Mouse (Mus musculus): ENCODE measurements around the gene Lmo4. TPM values are rescaled to one million over a fixed set of nuclear protein-coding genes. Genes with fewer than 3 reads are reported as not detected.

Lmo4 gene
- polyA plus RNA-seq, 1 experiment from 2014 or later, result 65.3 TPM

GRCm38 (mm10) chr3:144206261-144206660 is 1.2 kb upstream of the Lmo4 start:
- no peaks in the 10 kb centered on the region; the same call in 1 of the 2 replicates for H3K4me1 ChIP-seq (ENCODE audit: insufficient read depth, low read depth, low read length)
- no peaks in the 10 kb centered on the region for H3K9me3 ChIP-seq (ENCODE audit: low read length)
- peak overlapping the region; percentile 90 for H3K4me2 ChIP-seq (replicated peaks; ENCODE audit: low read depth, low read length)
- H3K9ac ChIP-seq (replicated peaks; ENCODE audit: low read depth), result peak overlapping the region; percentile 75; the same call in 1 of the 2 replicates
- no peak for TF ChIP-seq EP300 (IDR thresholded peaks at IDR 0.05)
- no peak for TF ChIP-seq CTCF (IDR thresholded peaks at IDR 0.05)
- DNase-seq (ENCODE audit: low spot score), result peak; percentile 27
- H3K36me3 ChIP-seq (ENCODE audit: insufficient read depth, low read length), result no peaks in the 10 kb centered on the region
- WGBS, result 8% methylated on average over 3 of the region's 3 CpGs
- H3K27me3 ChIP-seq (replicated peaks; ENCODE audit: insufficient read depth, low read length), result no peaks in the 10 kb centered on the region
- H3K4me3 ChIP-seq (ENCODE audit: low read depth, low read length), result peak overlapping the region; percentile 96; the same call in 1 of the 2 replicates
- peak overlapping the region; percentile 99 for H3K27ac ChIP-seq (ENCODE audit: low read length)
- ATAC-seq, result no peak

GRCm38 (mm10) chr3:144205351-144206153 is 532 bp upstream of the Lmo4 start:
- peak; percentile 91 for ATAC-seq
- Histone ChIP-seq H3K4me1 (ENCODE audit: insufficient read depth, low read depth, low read length) (no peaks in the 10 kb centered on the region; the same call in 1 of the 2 replicates), H3K27me3 (replicated peaks; ENCODE audit: insufficient read depth, low read length) (no peaks in the 10 kb centered on the region), H3K27ac (ENCODE audit: low read length) (peak overlapping the region; percentile 99), H3K36me3 (ENCODE audit: insufficient read depth, low read length) (no peaks in the 10 kb centered on the region), H3K4me3 (ENCODE audit: low read depth, low read length) (peak overlapping the region; percentile 96), H3K9me3 (ENCODE audit: low read length) (no peaks in the 10 kb centered on the region), H3K4me2 (replicated peaks; ENCODE audit: low read depth, low read length) (peak overlapping the region; percentile 90), H3K9ac (replicated peaks; ENCODE audit: low read depth) (peak overlapping the region; percentile 98)
- peak; percentile 99 for DNase-seq (ENCODE audit: low spot score)
- 4% methylated on average over 49 of the region's 69 CpGs for WGBS
- TF ChIP-seq EP300 (IDR thresholded peaks at IDR 0.05) (no peak), CTCF (IDR thresholded peaks at IDR 0.05) (0 out of 2 replicates have a peak, but pooled peaks have one; percentile 6)

GRCm38 (mm10) chr3:144203988-144204412 is 1.0 kb downstream of the Lmo4 start:
- TF ChIP-seq EP300 (IDR thresholded peaks at IDR 0.05) (no peak), CTCF (IDR thresholded peaks at IDR 0.05) (no peak)
- Histone ChIP-seq H3K9ac (replicated peaks; ENCODE audit: low read depth) (peak overlapping the region; percentile 98), H3K36me3 (ENCODE audit: insufficient read depth, low read length) (no peaks in the 10 kb centered on the region), H3K4me3 (ENCODE audit: low read depth, low read length) (peak overlapping the region; percentile 96), H3K27me3 (replicated peaks; ENCODE audit: insufficient read depth, low read length) (no peaks in the 10 kb centered on the region), H3K4me1 (ENCODE audit: insufficient read depth, low read depth, low read length) (peaks cover under 1% of the 10 kb centered on the region; the same call in 1 of the 2 replicates), H3K27ac (ENCODE audit: low read length) (peak overlapping the region; percentile 99), H3K9me3 (ENCODE audit: low read length) (no peaks in the 10 kb centered on the region), H3K4me2 (replicated peaks; ENCODE audit: low read depth, low read length) (peak overlapping the region; percentile 90)
- ATAC-seq, result no peak
- WGBS, result 0% methylated on average over 5 of the region's 5 CpGs
- DNase-seq (ENCODE audit: low spot score), result peak; percentile 61

- H3K9ac ChIP-seq (replicated peaks; ENCODE audit: low read depth), result peak overlapping the region; percentile 98
- no peaks in the 10 kb centered on the region for H3K27me3 ChIP-seq (replicated peaks; ENCODE audit: insufficient read depth, low read length)
- TF ChIP-seq EP300 (IDR thresholded peaks at IDR 0.05) (no peak), CTCF (IDR thresholded peaks at IDR 0.05) (no peak)
- H3K4me2 ChIP-seq (replicated peaks; ENCODE audit: low read depth, low read length), result peak overlapping the region; percentile 90
- WGBS, result 1% methylated on average over 15 of the region's 15 CpGs
- peak overlapping the region; percentile 99 for H3K27ac ChIP-seq (ENCODE audit: low read length)
- no peaks in the 10 kb centered on the region for H3K36me3 ChIP-seq (ENCODE audit: insufficient read depth, low read length)
- H3K4me1 ChIP-seq (ENCODE audit: insufficient read depth, low read depth, low read length), result peaks cover 4% of the 10 kb centered on the region; the same call in 1 of the 2 replicates
- ATAC-seq, result no peak
- DNase-seq (ENCODE audit: low spot score), result peak; percentile 70
- H3K9me3 ChIP-seq (ENCODE audit: low read length), result no peaks in the 10 kb centered on the region
- H3K4me3 ChIP-seq (ENCODE audit: low read depth, low read length), result peak overlapping the region; percentile 96
Observed at GRCm38 (mm10) chr3:144203259-144203987, 1.6 kb downstream of the Lmo4 start.

GRCm38 (mm10) chr3:144202574-144203258 is 2.3 kb downstream of the Lmo4 start:
- peak overlapping the region; percentile 99 for H3K27ac ChIP-seq (ENCODE audit: low read length)
- DNase-seq (ENCODE audit: low spot score) (peak; percentile 82), ATAC-seq (no peak)
- no peaks in the 10 kb centered on the region for H3K9me3 ChIP-seq (ENCODE audit: low read length)
- peak overlapping the region; percentile 98 for H3K9ac ChIP-seq (replicated peaks; ENCODE audit: low read depth)
- H3K36me3 ChIP-seq (ENCODE audit: insufficient read depth, low read length), result no peaks in the 10 kb centered on the region
- peak overlapping the region; percentile 90 for H3K4me2 ChIP-seq (replicated peaks; ENCODE audit: low read depth, low read length)
- no peaks in the 10 kb centered on the region for H3K27me3 ChIP-seq (replicated peaks; ENCODE audit: insufficient read depth, low read length)
- H3K4me3 ChIP-seq (ENCODE audit: low read depth, low read length), result peak overlapping the region; percentile 96
- peaks cover 4% of the 10 kb centered on the region; the same call in 1 of the 2 replicates for H3K4me1 ChIP-seq (ENCODE audit: insufficient read depth, low read depth, low read length)
- no peak for TF ChIP-seq EP300 (IDR thresholded peaks at IDR 0.05)
- no peak for TF ChIP-seq CTCF (IDR thresholded peaks at IDR 0.05)
- WGBS, result under 1% methylated on average over 13 of the region's 14 CpGs

Data from lung, postnatal 0 days (tissue).